Mouse (Mus musculus) neural tube, embryonic 14.5 days (tissue): ENCODE data around the gene Cfl2. TPM values are rescaled to one million over a fixed set of nuclear protein-coding genes. Genes with fewer than 3 reads are reported as not detected.

Experiments
- ATAC-seq: fragments of 200-750 bp; cut with Nextera tagmentation; 2 replicates; pipeline ENCODE4 v1.8.0; 2017; ENCODE audit warnings: low read depth, mild to moderate bottlenecking, moderate TSS enrichment, moderate library complexity
- H3K27ac ChIP-seq: fragments of 300-500 bp; sonication (generic); 2 replicates; pipeline ENCODE4 v1.5.1; 2014; ENCODE audit warnings: low read depth, mild to moderate bottlenecking, control low read depth, low read length, moderate library complexity, mixed read lengths
- H3K27me3 ChIP-seq: fragments of 300-500 bp; sonication (generic); 2 replicates; pipeline ENCODE4 v1.6.1; 2014; ENCODE audit warnings: low read length; ENCODE audit not compliant: control insufficient read depth, insufficient read depth
- H3K36me3 ChIP-seq: fragments of 300-500 bp; sonication (generic); 2 replicates; pipeline ENCODE4 v1.6.1; 2014; ENCODE audit warnings: low read length, mixed read lengths; ENCODE audit not compliant: control insufficient read depth, insufficient read depth
- H3K4me1 ChIP-seq: fragments of 300-500 bp; sonication (generic); 2 replicates; pipeline ENCODE4 v1.6.1; 2014; ENCODE audit warnings: low read length; ENCODE audit not compliant: control insufficient read depth, insufficient read depth
- H3K4me2 ChIP-seq: fragments of 300-500 bp; sonication (generic); 2 replicates; pipeline ENCODE4 v1.6.1; 2014; ENCODE audit warnings: mild to moderate bottlenecking, low read depth, low read length, control low read depth
- H3K4me3 ChIP-seq: fragments of 300-500 bp; sonication (generic); 2 replicates; pipeline ENCODE4 v1.5.1; 2014; ENCODE audit warnings: low read depth, low read length, control low read depth, mixed read lengths
- H3K9ac ChIP-seq: fragments of 300-500 bp; sonication (generic); replicated peaks from 2 replicates; pipeline ENCODE4 v1.6.1; 2014; ENCODE audit warnings: low read depth, mild to moderate bottlenecking, control low read depth, low read length, mixed read lengths
- H3K9me3 ChIP-seq: fragments of 300-500 bp; sonication (generic); 2 replicates; pipeline ENCODE4 v1.6.1; 2016; ENCODE audit warnings: low read length; ENCODE audit not compliant: control insufficient read depth
- WGBS: fragments of 180-500 bp; shearing (Covaris S2); extraction: QIAGEN DNeasy Blood & Tissue Kit; methylation state at CpG from one replicate; pipeline ENCODE4 v1.1.7; 2014; 5-methylcytosine and 5-hydroxymethylcytosine counted together
- polyA plus RNA-seq: library from polyadenylated mRNA; unstranded; fragments of >200 nt; fragmentation: Nextera tagmentation; extraction: Ambion mirVana; gene quantifications from 2 replicates; pipeline ENCODE4 v1.2.1, GENCODE M21; 2014

Gene Cfl2
- polyA plus RNA-seq, 1 experiment from 2014 or later: 356 TPM

DNA sequence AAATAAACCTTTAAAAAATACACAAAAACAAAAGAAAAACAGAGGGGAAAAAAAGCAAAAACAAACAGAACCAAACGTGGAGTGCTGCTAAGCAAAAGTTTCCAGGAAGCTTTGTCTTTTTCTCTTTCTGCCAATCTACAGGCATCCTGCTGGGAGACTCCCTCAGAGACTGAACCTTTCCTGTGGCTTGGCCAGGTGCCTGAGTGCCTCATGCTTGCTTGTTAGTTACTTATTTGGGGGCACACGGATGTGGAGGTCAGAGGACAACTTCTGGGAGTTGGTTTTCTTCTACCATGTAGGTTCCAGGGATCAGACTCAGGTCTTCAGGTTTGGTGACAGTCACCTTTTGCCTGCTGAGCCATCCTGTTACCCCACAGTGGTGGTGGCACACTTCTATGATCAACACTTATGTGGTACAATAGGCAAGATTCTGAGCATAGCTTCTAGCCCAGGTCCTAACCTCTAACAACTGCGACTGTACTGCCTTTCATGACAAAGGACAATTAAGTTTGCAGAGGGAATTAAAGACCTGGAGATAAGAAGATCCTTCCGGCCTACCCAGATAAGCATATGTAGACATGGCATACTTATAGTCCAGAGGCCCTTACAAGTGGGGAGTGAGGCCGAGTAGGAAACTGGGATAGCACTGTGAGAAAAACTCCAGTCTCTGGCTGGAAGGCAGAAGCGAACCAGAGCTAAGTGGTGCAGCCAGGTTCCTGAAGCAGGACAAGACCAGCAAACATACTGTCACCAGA, 43.3 kb downstream of the Cfl2 start:
- Histone ChIP-seq H3K4me2 (no peak overlapping the region), H3K9me3 (no peaks in the 10 kb centered on the region), H3K4me3 (no peak overlapping the region), H3K4me1 (no peaks in the 10 kb centered on the region), H3K36me3 (no peaks in the 10 kb centered on the region), H3K9ac (no peak overlapping the region), H3K27me3 (no peaks in the 10 kb centered on the region), H3K27ac (no peak overlapping the region)
- WGBS: 81% methylated on average over 6 of the region's 6 CpGs
- ATAC-seq: no peak

DNA sequence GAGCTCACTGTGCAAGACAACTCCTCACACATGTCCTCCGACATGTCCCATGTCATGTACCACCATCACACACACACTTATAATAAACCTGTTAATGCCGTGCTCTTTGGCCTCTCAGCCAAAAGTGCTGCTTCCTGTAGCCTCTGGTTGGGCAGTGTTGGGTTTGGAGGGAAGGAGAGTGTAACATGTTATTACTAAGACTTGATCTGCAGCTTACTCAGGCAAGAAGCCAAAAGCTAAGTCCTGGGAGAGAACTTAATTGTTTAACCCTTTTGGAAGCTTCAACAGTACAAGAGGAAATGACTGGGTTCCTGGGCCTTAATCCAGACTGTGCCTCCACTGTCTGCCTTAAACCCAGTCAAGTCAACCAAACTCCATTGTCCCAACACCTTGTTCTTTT, 52.5 kb downstream of the Cfl2 start:
- H3K27me3 ChIP-seq: no peaks in the 10 kb centered on the region
- ATAC-seq: no peak
- no peaks in the 10 kb centered on the region for H3K36me3 ChIP-seq
- 85% methylated on average over 2 of the region's 2 CpGs for WGBS
- no peak overlapping the region for H3K27ac ChIP-seq
- H3K4me1 ChIP-seq: no peaks in the 10 kb centered on the region
- no peak overlapping the region for H3K4me2 ChIP-seq
- H3K9me3 ChIP-seq: no peaks in the 10 kb centered on the region
- no peak overlapping the region for H3K9ac ChIP-seq
- no peak overlapping the region for H3K4me3 ChIP-seq

Other genes starting within 250 kb of the Cfl2 start
- gene Sptssa, start 206.3 kb downstream of the Cfl2 start, polyA plus RNA-seq: 219 and 224 TPM in 2 replicates
- gene Eapp, start 167.0 kb downstream of the Cfl2 start, polyA plus RNA-seq: 77.2 and 83.9 TPM in 2 replicates
- gene Snx6, start 67.2 kb downstream of the Cfl2 start, polyA plus RNA-seq: 130 and 174 TPM in 2 replicates
- gene Gm20403, start 123.7 kb upstream of the Cfl2 start, polyA plus RNA-seq: not detected in 2 replicates
- 3.3 and 4.3 TPM in 2 replicates for gene Baz1a, start 151.5 kb upstream of the Cfl2 start, polyA plus RNA-seq
- gene 2700097O09Rik, start 217.2 kb upstream of the Cfl2 start, polyA plus RNA-seq: 32.2 TPM in 2 replicates
- gene Srp54a, start 217.4 kb upstream of the Cfl2 start, polyA plus RNA-seq: 213 and 218 TPM in 2 replicates